Mouse (Mus musculus) embryonic fibroblast, embryonic 13.5 days (primary cell): Measurements from ENCODE around the gene Gna11.

ENCODE experiments used
- CTCF ChIP-seq: IDR thresholded peaks from 2 replicates; pipeline ENCODE4 v1.5.1; 2011; ENCODE audit warnings: mild to moderate bottlenecking, control low read depth, low read length, moderate library complexity, borderline replicate concordance; ENCODE audit not compliant: insufficient read depth
- POLR2A ChIP-seq: IDR thresholded peaks from 2 replicates; pipeline ENCODE4 v1.6.1; 2011; ENCODE audit warnings: low read depth, mild to moderate bottlenecking, control low read depth, low read length, moderate library complexity

DNA sequence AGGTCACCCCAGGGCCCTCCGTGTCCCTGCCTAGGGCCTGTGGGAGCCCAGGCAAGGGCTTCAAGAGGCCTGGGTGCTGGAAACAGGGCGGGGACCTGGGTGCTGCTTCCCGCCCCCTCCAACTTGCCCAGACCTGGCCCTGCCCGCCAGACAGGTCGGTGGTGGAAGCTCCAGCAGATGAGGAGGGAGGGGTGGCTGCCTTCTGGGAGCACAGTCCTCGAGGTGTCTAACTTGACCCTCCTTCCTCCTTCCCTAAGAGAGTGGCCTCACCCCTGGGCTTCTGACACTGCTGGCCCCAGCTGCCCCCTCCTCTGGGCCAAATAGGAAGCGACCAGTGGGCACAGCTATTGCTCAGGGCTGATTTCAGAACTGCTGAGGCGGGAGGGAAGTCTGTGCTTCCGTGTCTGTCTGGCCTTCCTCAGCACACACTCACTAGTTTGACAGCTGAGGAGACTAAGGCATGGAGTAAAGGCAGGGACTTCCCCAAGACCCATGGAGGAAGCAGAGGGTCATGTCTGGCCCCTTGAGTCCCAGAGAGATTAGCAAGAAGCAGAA lies 20.9 kb downstream of the Gna11 start, which contains the start of gene Gna15:
- no peak for TF ChIP-seq POLR2A
- no peak for TF ChIP-seq CTCF
